Mouse (Mus musculus) kidney, embryonic 14.5 days (tissue): ENCODE data around the gene Prkca. TPM values are rescaled to one million over a fixed set of nuclear protein-coding genes. Genes with fewer than 3 reads are reported as not detected.

Experiments
- ATAC-seq: fragments of 200-750 bp; cut with Nextera tagmentation; 2 replicates; pipeline ENCODE4 v1.8.0; 2017; ENCODE audit warnings: moderate number of reproducible peaks, mild to moderate bottlenecking, moderate TSS enrichment, moderate library complexity; ENCODE audit not compliant: low FRiP score, low TSS enrichment
- H3K27ac ChIP-seq: fragments of 300-500 bp; sonication (generic); 2 replicates; pipeline ENCODE4 v1.5.1; 2014; ENCODE audit warnings: low read depth, mild to moderate bottlenecking, low read length, moderate library complexity, mixed read lengths
- H3K27me3 ChIP-seq: fragments of 300-500 bp; sonication (generic); 2 replicates; pipeline ENCODE4 v1.6.1; 2014; ENCODE audit warnings: mild to moderate bottlenecking, low read length; ENCODE audit not compliant: control insufficient read depth, insufficient read depth
- H3K36me3 ChIP-seq: fragments of 300-500 bp; sonication (generic); 2 replicates; pipeline ENCODE4 v1.6.1; 2014; ENCODE audit warnings: low read length, mixed read lengths; ENCODE audit not compliant: control insufficient read depth, insufficient read depth
- H3K4me1 ChIP-seq: fragments of 300-500 bp; sonication (generic); 2 replicates; pipeline ENCODE4 v1.6.1; 2014; ENCODE audit warnings: low read length, mixed read lengths; ENCODE audit not compliant: control insufficient read depth, insufficient read depth
- H3K4me2 ChIP-seq: fragments of 300-500 bp; sonication (generic); replicated peaks from 2 replicates; pipeline ENCODE4 v1.6.1; 2014; ENCODE audit warnings: low read depth, mild to moderate bottlenecking, low read length
- H3K4me3 ChIP-seq: fragments of 300-500 bp; sonication (generic); 2 replicates; pipeline ENCODE4 v1.5.1; 2014; ENCODE audit warnings: mild to moderate bottlenecking, low read length
- H3K9ac ChIP-seq: fragments of 300-500 bp; sonication (generic); 2 replicates; pipeline ENCODE4 v1.6.1; 2014; ENCODE audit warnings: low read depth, mild to moderate bottlenecking, low read length, moderate library complexity
- H3K9me3 ChIP-seq: fragments of 300-500 bp; sonication (generic); 2 replicates; pipeline ENCODE4 v1.6.1; 2016; ENCODE audit warnings: low read length; ENCODE audit not compliant: control insufficient read depth
- WGBS: fragments of 180-500 bp; shearing (Covaris S2); extraction: QIAGEN DNeasy Blood & Tissue Kit; methylation state at CpG from one replicate; pipeline ENCODE4 v1.1.7; 2014; 5-methylcytosine and 5-hydroxymethylcytosine counted together
- polyA plus RNA-seq: library from polyadenylated mRNA; unstranded; fragments of >200 nt; fragmentation: Nextera tagmentation; extraction: Ambion mirVana; gene quantifications from 2 replicates; pipeline ENCODE4 v1.2.1, GENCODE M21; 2014

Prkca gene
- polyA plus RNA-seq, 1 experiment from 2014 or later = 10.9 TPM

GRCm38 (mm10) chr11:108311912-108312311 is 31.8 kb downstream of the Prkca start:
- 38% methylated on average over 2 of the region's 2 CpGs for WGBS
- Histone ChIP-seq H3K4me1 (peaks cover 9% of the 10 kb centered on the region; the same call in 1 of the 2 replicates), H3K4me3 (no peak overlapping the region), H3K4me2 (no peak overlapping the region), H3K9me3 (no peaks in the 10 kb centered on the region), H3K27me3 (no peaks in the 10 kb centered on the region), H3K36me3 (no peaks in the 10 kb centered on the region), H3K9ac (no peak overlapping the region), H3K27ac (no peak overlapping the region)
- no peak for ATAC-seq

DNA sequence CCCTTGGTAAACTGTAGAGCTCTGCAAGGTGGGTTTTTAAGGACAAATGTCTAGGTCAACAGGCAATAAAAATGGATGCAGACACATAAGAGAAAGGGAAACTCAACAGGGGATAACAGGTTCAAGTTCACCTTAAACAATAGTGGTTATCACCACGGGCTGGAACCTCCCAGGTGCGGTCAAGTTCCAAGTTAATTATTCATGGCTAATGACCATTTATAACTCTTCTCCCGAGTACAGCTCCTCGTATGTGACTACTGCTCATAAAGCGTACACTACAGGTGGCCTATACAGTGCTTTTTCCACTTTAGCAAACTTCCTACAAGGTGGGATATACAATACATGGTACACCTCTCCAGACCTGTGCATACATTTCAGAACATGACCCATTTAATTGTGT is 33.9 kb downstream of the Prkca start:
- no peaks in the 10 kb centered on the region for H3K36me3 ChIP-seq
- H3K9ac ChIP-seq = no peak overlapping the region
- no peak overlapping the region for H3K4me2 ChIP-seq
- no peak for ATAC-seq
- 45% methylated on average over 5 of the region's 5 CpGs for WGBS
- H3K27me3 ChIP-seq = no peaks in the 10 kb centered on the region
- no peak overlapping the region for H3K27ac ChIP-seq
- peaks cover 9% of the 10 kb centered on the region; the same call in 1 of the 2 replicates for H3K4me1 ChIP-seq
- H3K9me3 ChIP-seq = no peaks in the 10 kb centered on the region
- H3K4me3 ChIP-seq = no peak overlapping the region

- no peak for ATAC-seq
- no peaks in the 10 kb centered on the region for H3K27me3 ChIP-seq
- H3K4me3 ChIP-seq = no peak overlapping the region
- peaks cover 9% of the 10 kb centered on the region; the same call in 1 of the 2 replicates for H3K4me1 ChIP-seq
- no peak overlapping the region for H3K9ac ChIP-seq
- no peak overlapping the region for H3K27ac ChIP-seq
- 97% methylated on average over 5 of the region's 5 CpGs for WGBS
- no peaks in the 10 kb centered on the region for H3K36me3 ChIP-seq
- no peak overlapping the region for H3K4me2 ChIP-seq
- no peaks in the 10 kb centered on the region for H3K9me3 ChIP-seq
Measured at GRCm38 (mm10) chr11:108308253-108308652, 35.5 kb downstream of the Prkca start.

- ATAC-seq = no peak
- Histone ChIP-seq H3K4me2 (no peak overlapping the region), H3K27me3 (no peaks in the 10 kb centered on the region), H3K9me3 (no peaks in the 10 kb centered on the region), H3K4me1 (peaks cover 10% of the 10 kb centered on the region), H3K4me3 (no peak overlapping the region), H3K27ac (no peak overlapping the region), H3K9ac (no peak overlapping the region), H3K36me3 (no peaks in the 10 kb centered on the region)
- WGBS = 67% methylated on average over 7 of the region's 7 CpGs
Measured at GRCm38 (mm10) chr11:108307258-108307657, 36.5 kb downstream of the Prkca start.

DNA sequence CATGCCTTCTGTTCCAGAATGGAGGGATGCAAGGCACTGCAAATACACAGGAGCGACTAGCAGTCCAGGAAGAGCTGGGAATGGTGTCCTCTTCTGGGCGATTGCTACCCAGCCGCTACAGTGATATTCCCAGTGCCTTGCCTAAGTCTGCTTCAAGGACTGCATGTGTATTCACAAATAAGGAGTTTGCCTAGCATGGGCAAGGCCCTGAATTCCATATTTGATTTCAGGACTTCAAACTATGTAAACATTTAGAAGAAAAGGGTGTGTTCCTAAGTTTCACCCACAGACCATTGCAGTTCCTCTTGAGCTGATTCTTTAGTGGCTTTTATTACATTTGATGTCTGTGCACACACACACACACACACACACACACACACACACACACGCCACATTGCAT is 39.9 kb downstream of the Prkca start:
- Histone ChIP-seq H3K4me2 (no peak overlapping the region), H3K27ac (no peak overlapping the region), H3K4me1 (peaks cover 23% of the 10 kb centered on the region), H3K27me3 (no peaks in the 10 kb centered on the region), H3K36me3 (no peaks in the 10 kb centered on the region), H3K9ac (no peak overlapping the region), H3K9me3 (no peaks in the 10 kb centered on the region), H3K4me3 (no peak overlapping the region)
- 90% methylated on average over 4 of the region's 4 CpGs for WGBS
- no peak for ATAC-seq

- 36% methylated on average over 10 of the region's 10 CpGs for WGBS
- peak; percentile 59 for ATAC-seq
- no peaks in the 10 kb centered on the region for H3K27me3 ChIP-seq
- no peak overlapping the region for H3K27ac ChIP-seq
- no peak overlapping the region for H3K4me3 ChIP-seq
- no peaks in the 10 kb centered on the region for H3K36me3 ChIP-seq
- H3K9me3 ChIP-seq = no peaks in the 10 kb centered on the region
- H3K9ac ChIP-seq = no peak overlapping the region
- peaks cover 23% of the 10 kb centered on the region for H3K4me1 ChIP-seq
- no peak overlapping the region for H3K4me2 ChIP-seq
Measured at GRCm38 (mm10) chr11:108301796-108302490, 41.8 kb downstream of the Prkca start.

DNA sequence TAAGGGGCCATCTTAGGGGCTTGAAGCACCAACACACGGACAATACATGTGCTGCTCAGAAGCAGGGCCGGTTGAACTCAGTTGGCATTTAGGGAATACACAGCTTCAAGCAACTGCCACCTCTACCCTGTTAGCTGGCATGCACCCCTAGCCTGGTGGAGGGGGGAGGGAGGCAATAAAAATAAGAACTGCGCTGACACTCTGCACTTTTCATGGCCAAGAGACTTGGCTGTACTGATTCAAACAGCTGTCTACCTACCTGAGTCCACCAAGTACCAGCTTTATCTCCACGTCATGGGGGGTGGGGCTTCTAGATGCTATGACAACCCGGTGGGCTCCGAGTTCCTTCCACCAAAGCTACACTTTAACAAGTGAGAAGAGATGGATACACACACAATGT is 42.7 kb downstream of the Prkca start:
- H3K4me1 ChIP-seq = peaks cover 23% of the 10 kb centered on the region
- no peaks in the 10 kb centered on the region for H3K9me3 ChIP-seq
- H3K27me3 ChIP-seq = no peaks in the 10 kb centered on the region
- no peak for ATAC-seq
- no peak overlapping the region for H3K9ac ChIP-seq
- no peaks in the 10 kb centered on the region for H3K36me3 ChIP-seq
- 75% methylated on average over 6 of the region's 6 CpGs for WGBS
- no peak overlapping the region for H3K27ac ChIP-seq
- H3K4me3 ChIP-seq = no peak overlapping the region
- H3K4me2 ChIP-seq = no peak overlapping the region

DNA sequence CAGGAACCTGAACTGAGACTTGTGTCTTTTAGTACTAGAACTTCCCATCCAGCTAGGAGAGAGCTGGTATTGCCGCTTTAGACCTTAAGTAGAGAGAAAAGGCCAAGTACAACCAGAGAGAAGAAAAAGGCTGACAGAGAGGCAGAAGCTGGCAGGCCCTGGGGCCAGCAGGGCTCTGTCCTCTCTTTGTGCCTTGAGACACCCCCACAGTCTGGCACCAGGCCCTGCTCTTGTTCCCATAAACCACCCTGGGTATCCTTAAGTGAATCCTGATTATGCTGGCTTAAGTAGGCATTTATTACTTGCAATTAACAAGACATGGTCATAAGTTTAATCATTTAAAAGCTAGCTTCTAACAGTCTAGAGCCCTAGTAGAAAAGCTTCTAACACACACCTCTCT is 43.3 kb downstream of the Prkca start:
- no peak overlapping the region for H3K27ac ChIP-seq
- WGBS = 96% methylated on average over 1 of the region's 1 CpGs
- H3K4me1 ChIP-seq = peaks cover 23% of the 10 kb centered on the region
- H3K4me2 ChIP-seq = no peak overlapping the region
- no peak overlapping the region for H3K4me3 ChIP-seq
- H3K36me3 ChIP-seq = no peaks in the 10 kb centered on the region
- no peaks in the 10 kb centered on the region for H3K9me3 ChIP-seq
- ATAC-seq = no peak
- H3K9ac ChIP-seq = no peak overlapping the region
- H3K27me3 ChIP-seq = no peaks in the 10 kb centered on the region

DNA sequence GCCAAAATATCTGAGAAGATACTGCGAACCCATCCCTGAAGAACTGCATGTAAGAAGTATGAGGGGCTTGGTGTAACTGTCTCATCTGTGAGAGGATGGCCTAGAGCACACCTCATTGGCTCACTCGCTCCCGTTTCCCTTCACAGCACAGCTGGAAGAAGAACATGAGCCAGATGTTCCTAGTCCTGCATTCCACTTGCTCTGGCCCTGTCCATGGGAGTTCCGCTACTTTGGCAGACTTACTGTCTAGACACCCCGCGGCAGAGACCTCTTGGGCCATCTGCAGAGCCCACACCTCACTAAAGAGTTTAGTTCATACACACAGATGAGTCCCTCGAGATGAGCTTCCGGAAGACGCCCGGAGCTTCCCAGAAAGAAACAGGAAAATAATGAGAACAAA is 43.8 kb downstream of the Prkca start:
- Histone ChIP-seq H3K9me3 (no peaks in the 10 kb centered on the region), H3K27ac (no peak overlapping the region), H3K9ac (no peak overlapping the region), H3K4me2 (no peak overlapping the region), H3K27me3 (no peaks in the 10 kb centered on the region), H3K4me1 (peaks cover 23% of the 10 kb centered on the region), H3K36me3 (no peaks in the 10 kb centered on the region), H3K4me3 (no peak overlapping the region)
- 79% methylated on average over 10 of the region's 10 CpGs for WGBS
- ATAC-seq = no peak
